Mouse (Mus musculus) myocyte (in vitro differentiated cells): ENCODE data around the gene Gm21905. TPM values are rescaled to one million over a fixed set of nuclear protein-coding genes. Genes with fewer than 3 reads are reported as not detected.

Source experiments
- H3K27me3 ChIP-seq: one replicate; pipeline ENCODE4 v1.6.1; 2011; ENCODE audit not compliant: control insufficient read depth, insufficient read depth, insufficient read length
- H3K36me3 ChIP-seq: one replicate; pipeline ENCODE4 v1.6.1; 2011; ENCODE audit not compliant: control insufficient read depth, insufficient read depth
- H3K4me2 ChIP-seq: one replicate; pipeline ENCODE4 v1.6.1; 2011; ENCODE audit warnings: low read depth, control low read depth
- H3K4me3 ChIP-seq: one replicate; pipeline ENCODE4 v1.5.1; 2011; ENCODE audit warnings: mild to moderate bottlenecking, control low read depth, moderate library complexity
- H3K79me2 ChIP-seq: one replicate; pipeline ENCODE4 v1.6.1; 2011; ENCODE audit not compliant: control insufficient read depth, insufficient read depth
- H3ac ChIP-seq: one replicate; pipeline ENCODE4 v1.6.1; 2011; ENCODE audit not compliant: control insufficient read depth, insufficient read length
- CEBPB ChIP-seq: IDR thresholded peaks from 2 replicates; pipeline ENCODE4 v1.6.1; 2011; ENCODE audit warnings: mild to moderate bottlenecking, moderate library complexity; ENCODE audit not compliant: poor library complexity, insufficient read depth, severe bottlenecking
- E2F4 ChIP-seq: IDR thresholded peaks from one replicate; pipeline ENCODE4 v1.6.1; 2011; ENCODE audit warnings: mild to moderate bottlenecking, control low read depth, moderate library complexity; ENCODE audit not compliant: insufficient read depth
- MAX ChIP-seq: IDR thresholded peaks from one replicate; pipeline ENCODE4 v1.6.1; 2011; ENCODE audit warnings: low read depth, mild to moderate bottlenecking, control low read depth
- MYOD1 ChIP-seq, 3 experiments: IDR thresholded peaks; one replicate each; pipeline ENCODE4 v1.6.1; 2011; ENCODE audit warnings: control low read depth in 2 of 3, low read depth in 2 of 3, mild to moderate bottlenecking in 2 of 3, moderate library complexity in 1 of 3; ENCODE audit not compliant: insufficient read length in 2 of 3, control insufficient read depth in 1 of 3
- MYOG ChIP-seq, 3 experiments: IDR thresholded peaks; one replicate each; pipeline ENCODE4 v1.6.1; 2011; ENCODE audit warnings: control low read depth in 2 of 3, low read depth in 2 of 3, mild to moderate bottlenecking in 2 of 3; ENCODE audit not compliant: insufficient read length in 2 of 3, control insufficient read depth in 1 of 3, insufficient read depth in 1 of 3
- POLR2A ChIP-seq: IDR thresholded peaks from one replicate; pipeline ENCODE4 v1.6.1; 2011; ENCODE audit warnings: low read depth, mild to moderate bottlenecking, control low read depth, moderate library complexity; ENCODE audit not compliant: insufficient read length
- POLR2AphosphoS2 ChIP-seq: IDR thresholded peaks from one replicate; pipeline ENCODE4 v1.6.1; 2011; ENCODE audit warnings: low read depth, control low read depth; ENCODE audit not compliant: insufficient read length
- REST ChIP-seq: IDR thresholded peaks from one replicate; pipeline ENCODE4 v1.6.1; 2011; ENCODE audit warnings: mild to moderate bottlenecking, control low read depth, moderate library complexity; ENCODE audit not compliant: insufficient read depth, insufficient read length
- SRF ChIP-seq: IDR thresholded peaks from one replicate; pipeline ENCODE4 v1.6.1; 2011; ENCODE audit warnings: low read depth; ENCODE audit not compliant: control insufficient read depth, insufficient read length
- TCF12 ChIP-seq: IDR thresholded peaks from one replicate; pipeline ENCODE4 v1.6.1; 2011; ENCODE audit warnings: mild to moderate bottlenecking, control low read depth; ENCODE audit not compliant: poor library complexity, insufficient read depth, severe bottlenecking
- TCF3 ChIP-seq: IDR thresholded peaks from one replicate; pipeline ENCODE4 v1.6.1; 2011; ENCODE audit warnings: low read depth, control low read depth; ENCODE audit not compliant: insufficient read length
- USF1 ChIP-seq: IDR thresholded peaks from one replicate; pipeline ENCODE4 v1.6.1; 2011; ENCODE audit warnings: low read depth, mild to moderate bottlenecking, control low read depth, moderate library complexity
- polyA plus RNA-seq: library from polyadenylated mRNA; unstranded; fragments of >200 nt; fragmentation: generic; extraction: Trizol; gene quantifications from one replicate; pipeline ENCODE4 v1.2.1, GENCODE M21; 2012; ENCODE audit warnings: missing spikeins

Gm21905 gene
- not detected for polyA plus RNA-seq

GRCm38 (mm10) chr5:67946321-67946720, at the start of gene Gm21905:
Gm21905 (minus strand) TSS chr5:67946421.
- TF ChIP-seq MAX (no peak), TCF12 (no peak), MYOG (IDR thresholded peaks at IDR 0.05; ENCODE audit: control insufficient read depth in 1 of 3, insufficient read depth in 1 of 3, insufficient read length in 2 of 3, low read depth in 2 of 3) (no peak), MYOD1 (IDR thresholded peaks at IDR 0.05; ENCODE audit: control insufficient read depth in 1 of 3, insufficient read length in 2 of 3, low read depth in 2 of 3) (no peak), REST (no peak), TCF3 (no peak), POLR2A (no peak), USF1 (no peak), E2F4 (no peak), POLR2AphosphoS2 (no peak)
- Histone ChIP-seq H3K4me3 (no peak within 1 kb of the TSS), H3K36me3 (no peaks in the 10 kb centered on the region), H3K4me2 (no peak within 1 kb of the TSS), H3ac (no peak within 1 kb of the TSS), H3K27me3 (no peaks in the 10 kb centered on the region), H3K79me2 (no peaks in the 10 kb centered on the region)

- H3K36me3 ChIP-seq: no peaks in the 10 kb centered on the region
- no peaks in the 10 kb centered on the region for H3K27me3 ChIP-seq
- H3K4me3 ChIP-seq: no peak overlapping the region
- no peak overlapping the region for H3ac ChIP-seq
- no peaks in the 10 kb centered on the region for H3K79me2 ChIP-seq
- H3K4me2 ChIP-seq: no peak overlapping the region
- no peak for TF ChIP-seq REST
- no peak for TF ChIP-seq MYOG (IDR thresholded peaks at IDR 0.05; ENCODE audit: control insufficient read depth in 1 of 3, insufficient read depth in 1 of 3, insufficient read length in 2 of 3, low read depth in 2 of 3)
- no peak for TF ChIP-seq MYOD1 (IDR thresholded peaks at IDR 0.05; ENCODE audit: control insufficient read depth in 1 of 3, insufficient read length in 2 of 3, low read depth in 2 of 3)
- TF ChIP-seq MAX: no peak
- no peak for TF ChIP-seq TCF12
- TF ChIP-seq CEBPB: no peak
- TF ChIP-seq TCF3: no peak
- no peak for TF ChIP-seq USF1
Measured at GRCm38 (mm10) chr5:67990426-67990825, 44.2 kb upstream of the Gm21905 start.

- H3K36me3 ChIP-seq: no peaks in the 10 kb centered on the region
- no peak overlapping the region for H3K4me3 ChIP-seq
- no peak overlapping the region for H3K4me2 ChIP-seq
- H3K79me2 ChIP-seq: no peaks in the 10 kb centered on the region
- H3K27me3 ChIP-seq: no peaks in the 10 kb centered on the region
- no peak overlapping the region for H3ac ChIP-seq
- no peak for TF ChIP-seq E2F4
- TF ChIP-seq TCF12: no peak
Measured at GRCm38 (mm10) chr5:67981946-67982526, 35.8 kb upstream of the Gm21905 start.

- no peak overlapping the region for H3ac ChIP-seq
- no peaks in the 10 kb centered on the region for H3K36me3 ChIP-seq
- no peaks in the 10 kb centered on the region for H3K27me3 ChIP-seq
- no peak overlapping the region for H3K4me3 ChIP-seq
- H3K79me2 ChIP-seq: no peaks in the 10 kb centered on the region
- H3K4me2 ChIP-seq: no peak overlapping the region
- TF ChIP-seq SRF: no peak
- TF ChIP-seq TCF3: no peak
- no peak for TF ChIP-seq CEBPB
- no peak for TF ChIP-seq POLR2AphosphoS2
- TF ChIP-seq MYOG (IDR thresholded peaks at IDR 0.05; ENCODE audit: control insufficient read depth in 1 of 3, insufficient read depth in 1 of 3, insufficient read length in 2 of 3, low read depth in 2 of 3): no peak
- no peak for TF ChIP-seq REST
- TF ChIP-seq MYOD1 (IDR thresholded peaks at IDR 0.05; ENCODE audit: control insufficient read depth in 1 of 3, insufficient read length in 2 of 3, low read depth in 2 of 3): no peak
- no peak for TF ChIP-seq POLR2A
- no peak for TF ChIP-seq TCF12
- no peak for TF ChIP-seq E2F4
- no peak for TF ChIP-seq USF1
- TF ChIP-seq MAX: no peak
Measured at GRCm38 (mm10) chr5:67969536-67969935, 23.3 kb upstream of the Gm21905 start.

- H3K4me2 ChIP-seq: no peak overlapping the region
- TF ChIP-seq TCF12: no peak
- no peak for TF ChIP-seq POLR2AphosphoS2
- H3K27me3 ChIP-seq: no peaks in the 10 kb centered on the region
- no peak overlapping the region for H3K4me3 ChIP-seq
- H3K36me3 ChIP-seq: no peaks in the 10 kb centered on the region
- no peaks in the 10 kb centered on the region for H3K79me2 ChIP-seq
- H3ac ChIP-seq: no peak overlapping the region
Measured at GRCm38 (mm10) chr5:67961708-67962629, 15.7 kb upstream of the Gm21905 start.
